Mouse (Mus musculus) left cerebral cortex, postnatal 25 days (tissue): ENCODE data around the gene Capn1. TPM values are rescaled to one million over a fixed set of nuclear protein-coding genes. Genes with fewer than 3 reads are reported as not detected.
A peak's percentile ranks its signal among the peaks of the same experiment; 100 is the strongest.
"Not testable (repeated sequence)": the region's sequence is repeated elsewhere in the genome, so short reads cannot be mapped to it uniquely, and the experiment has no call there.

Experiments
- DNase-seq, 2 experiments: peaks; one replicate each; pipeline ENCODE4 v3.0.0; 2022; ENCODE audit warnings: low spot score in 2 of 2, mixed read lengths in 1 of 2
- intact Hi-C: fragments of 180-260 bp; cut with DNase I; formaldehyde crosslinking; loops from one replicate; pipeline ENCODE4 v1.15.1; 2025
- total RNA-seq, 2 experiments: library from RNA; stranded (reverse); gene quantifications; 2 replicates each; pipeline ENCODE4 v1.2.3; 2021

Capn1 gene
- total RNA-seq, 2 experiments from 2014 or later = 17.5 to 18.5 TPM

DNA sequence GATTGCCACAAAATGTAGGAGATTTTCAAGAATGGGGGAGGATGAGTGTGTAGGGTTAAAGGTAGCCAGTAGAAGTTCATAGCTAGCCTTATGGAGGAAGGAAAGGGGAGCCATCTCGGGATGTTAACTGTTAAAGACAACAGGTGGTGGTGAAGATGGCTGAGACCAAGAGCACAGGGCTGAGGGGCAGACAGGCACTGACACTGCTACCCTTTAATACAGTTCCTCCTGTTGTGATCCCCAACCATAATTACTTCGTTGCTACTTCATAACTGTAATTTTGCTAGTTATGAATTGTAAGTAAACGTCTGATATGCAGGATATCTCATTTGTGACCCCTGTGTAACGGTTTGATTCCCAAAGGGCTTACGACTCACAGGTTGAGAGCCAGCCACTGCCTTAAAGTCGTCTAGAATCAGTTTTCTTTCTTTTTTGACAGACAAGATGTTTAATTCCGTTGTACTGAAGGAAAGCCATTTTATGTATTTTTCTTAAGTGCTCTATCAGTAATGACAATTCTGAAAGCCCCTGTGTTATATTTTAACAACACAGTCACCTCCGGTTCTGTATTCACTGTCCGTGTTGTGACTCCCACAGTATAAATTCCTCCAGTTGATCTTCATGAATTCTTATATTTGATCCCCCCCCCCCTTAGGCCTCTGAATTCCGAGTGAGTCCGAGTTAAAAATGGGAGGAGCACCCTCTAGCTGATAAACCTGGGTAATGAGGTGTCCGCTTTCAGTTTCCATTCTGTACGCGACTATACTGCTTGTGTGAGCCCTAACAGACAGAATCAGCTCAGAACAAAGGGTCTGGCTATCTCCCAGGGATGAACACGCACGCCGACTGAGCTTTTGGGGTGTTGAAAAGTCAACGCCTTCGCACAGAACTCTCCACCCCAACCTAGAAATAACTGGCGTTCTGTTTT, 29.9 kb upstream of the Capn1 start:
- intact Hi-C loops = loop anchor here (2.0 kb wide), 1 partner anchor 81 kb away; the partner anchor contains the start of gene Pola2
- DNase-seq = no peak

DNA sequence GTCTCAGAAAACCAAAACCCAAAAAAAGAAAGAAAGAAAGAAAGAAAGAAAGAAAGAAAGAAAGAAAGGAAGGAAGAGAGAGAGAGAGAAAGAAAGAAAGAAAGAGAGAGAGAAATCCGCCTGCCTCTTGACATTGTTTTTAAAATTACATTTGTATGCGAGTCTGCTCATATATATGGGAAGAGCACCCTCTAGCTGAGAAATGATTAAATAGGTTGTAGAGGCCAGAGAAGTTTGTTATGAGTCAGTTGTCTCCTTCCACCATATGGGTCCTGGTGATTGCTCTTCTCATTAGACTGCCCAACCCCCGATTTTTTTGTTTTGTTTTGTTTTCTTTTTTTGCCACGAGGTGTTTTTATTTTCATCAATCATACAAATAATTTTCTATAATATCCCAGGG, 28.4 kb upstream of the Capn1 start:
- intact Hi-C loops = loop anchor here (5.0 kb wide), 1 partner anchor 122 kb away; the partner anchor contains the start of gene Cdc42ep2
- DNase-seq = not testable (repeated sequence)

DNA sequence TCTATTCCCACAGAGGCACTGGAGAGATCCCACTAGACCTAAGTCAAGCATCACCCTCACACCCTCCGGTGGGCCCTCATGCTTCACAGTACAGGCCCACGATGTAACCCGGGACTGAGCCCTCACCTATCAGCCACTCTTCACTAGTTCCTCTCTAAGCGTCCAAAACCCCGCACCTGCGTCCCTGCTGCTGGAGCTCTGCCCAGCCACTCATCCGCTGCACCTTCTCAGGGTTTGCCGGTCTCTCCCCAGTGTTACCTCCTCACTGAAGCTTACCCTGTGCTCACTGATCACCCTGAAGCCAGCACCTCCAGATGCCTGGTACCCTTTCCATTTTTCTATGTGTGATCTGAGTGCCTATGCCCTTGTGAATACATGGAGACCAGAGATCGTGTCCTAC, 26.6 kb upstream of the Capn1 start:
- no peak for DNase-seq
- intact Hi-C loops = loop anchor here (5.0 kb wide), 1 partner anchor 120 kb away; the partner anchor contains the start of gene Cdc42ep2

DNA sequence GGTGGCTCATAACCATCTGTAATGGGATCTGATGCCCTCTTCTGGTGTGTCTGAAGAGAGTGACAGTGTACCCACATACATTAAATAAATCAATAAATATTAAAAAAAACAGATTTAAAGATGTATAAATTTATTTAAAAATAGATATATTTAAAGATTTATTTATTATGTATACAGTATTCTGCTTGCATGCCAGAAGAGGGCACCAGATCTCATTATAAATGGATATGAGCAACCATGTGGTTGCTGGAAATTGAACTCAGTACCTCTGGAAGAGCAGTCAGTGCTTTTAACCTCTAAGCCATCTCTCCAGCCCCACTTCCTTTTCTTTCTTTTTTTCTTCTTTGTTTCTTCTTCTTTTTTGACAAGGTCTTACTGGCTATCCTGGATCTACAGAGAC, 24.3 kb upstream of the Capn1 start:
- no peak for DNase-seq
- intact Hi-C loops = loop anchor here (5.0 kb wide), 1 partner anchor 118 kb away; the partner anchor contains the start of gene Cdc42ep2

DNA sequence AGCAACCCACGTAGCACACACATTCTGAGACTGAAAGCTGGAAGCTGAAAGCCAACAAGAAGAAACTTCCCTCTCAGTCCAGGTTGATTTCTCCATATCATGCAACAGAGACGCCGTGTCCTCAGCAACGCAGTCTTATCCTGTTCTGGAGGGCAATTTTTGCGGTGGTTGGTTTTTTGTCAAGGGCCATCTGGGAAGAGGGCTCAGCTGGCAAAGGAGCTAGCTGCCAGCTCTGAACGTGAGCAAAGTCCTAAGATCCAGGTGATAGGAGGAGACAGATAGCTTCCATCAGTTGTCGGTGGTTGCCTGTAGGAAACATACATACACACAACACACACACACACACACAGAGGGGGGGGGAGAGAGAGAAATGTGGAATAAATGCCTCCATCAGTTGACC, 22.6 kb upstream of the Capn1 start:
- intact Hi-C loops = no loop called here
- DNase-seq = no peak

DNA sequence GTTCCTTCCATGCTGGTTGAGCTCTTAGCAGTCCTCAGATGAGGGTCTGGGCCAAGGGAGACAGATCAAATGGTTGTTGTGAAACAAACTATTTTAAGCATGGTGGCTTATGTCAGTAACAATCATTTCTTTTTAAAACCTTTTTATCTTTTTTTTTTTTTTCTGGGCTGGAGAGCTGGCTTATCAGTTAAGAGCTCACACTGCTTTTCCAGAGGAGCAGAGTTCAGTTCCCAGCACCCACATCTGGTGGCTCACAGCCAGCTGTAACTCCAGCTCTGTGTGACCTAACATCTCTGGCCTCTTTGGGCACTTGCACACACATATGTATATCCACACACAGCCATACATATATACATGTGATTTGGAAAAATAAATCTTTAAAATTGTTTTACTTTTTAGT, 22.0 kb upstream of the Capn1 start:
- intact Hi-C loops = no loop called here
- no peak for DNase-seq

DNA sequence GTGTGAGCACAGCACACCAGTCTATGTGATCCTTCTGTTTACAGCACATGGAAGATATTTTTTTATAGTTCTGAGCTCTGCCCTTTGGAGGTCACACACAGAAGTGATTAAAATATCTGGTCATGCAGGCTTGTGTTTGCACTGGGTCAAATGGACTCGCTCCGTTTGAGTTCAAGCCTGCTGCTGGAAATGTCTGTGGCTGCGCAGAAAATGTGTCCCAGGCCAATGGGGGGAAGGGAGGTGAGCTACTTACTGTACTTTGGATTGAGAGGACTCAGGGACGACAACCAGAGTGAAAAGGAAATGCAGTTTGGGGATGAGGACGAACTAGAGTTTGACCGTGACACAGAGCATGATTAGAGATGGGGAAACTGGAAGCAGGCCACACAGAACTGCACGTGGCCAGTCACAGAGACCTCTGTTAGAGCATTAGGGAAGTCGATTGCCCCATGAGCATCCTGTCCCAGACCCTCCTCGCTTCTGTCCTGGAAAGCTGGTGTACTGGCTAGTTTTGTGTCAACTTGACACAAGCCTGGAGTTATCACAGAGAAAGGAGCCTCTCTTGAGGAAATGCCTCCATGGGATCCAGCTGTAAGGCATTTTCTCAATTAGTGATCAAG, 20.4 kb upstream of the Capn1 start:
- intact Hi-C loops = no loop called here

DNA sequence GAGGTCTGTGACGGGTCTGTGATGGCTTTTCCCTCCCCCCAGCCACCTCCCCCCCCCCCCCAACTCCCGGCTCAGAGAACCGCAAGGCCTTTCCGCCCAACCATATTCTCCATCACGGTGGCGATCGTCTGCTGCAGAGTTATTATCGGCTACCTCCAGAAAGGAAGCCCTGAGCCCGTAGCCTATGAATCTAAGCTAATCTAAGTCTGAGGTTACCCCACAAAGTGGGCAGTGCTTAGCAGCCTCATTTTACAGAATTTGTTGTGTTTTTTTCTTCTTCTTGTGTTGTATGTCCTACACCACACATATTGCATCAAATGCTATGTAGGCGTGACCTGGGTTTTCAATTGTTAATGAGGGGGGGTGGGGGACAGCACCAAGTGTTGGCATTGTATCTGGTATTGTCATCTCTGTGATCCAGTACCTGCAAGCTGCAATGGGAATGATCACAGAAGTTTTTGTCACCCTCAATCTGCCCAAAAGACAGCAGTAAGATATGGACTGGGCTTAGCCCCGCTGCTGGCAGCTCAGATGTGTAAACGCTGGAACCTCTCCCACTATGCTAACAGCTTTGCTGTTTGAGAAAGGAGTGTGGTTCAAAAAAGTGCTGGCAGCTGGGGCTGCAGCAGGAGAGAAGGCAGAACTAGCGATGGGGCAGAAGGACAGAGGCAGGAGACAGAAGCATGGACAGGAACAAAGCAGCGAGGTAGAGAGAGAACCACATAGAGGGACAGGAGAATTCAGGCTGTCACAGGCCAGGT, 15.0 kb upstream of the Capn1 start:
- DNase-seq = no peak
- intact Hi-C loops = no loop called here

More for the DNA sequence above, 20.4 kb upstream of the Capn1 start:
- no peak for DNase-seq

DNA sequence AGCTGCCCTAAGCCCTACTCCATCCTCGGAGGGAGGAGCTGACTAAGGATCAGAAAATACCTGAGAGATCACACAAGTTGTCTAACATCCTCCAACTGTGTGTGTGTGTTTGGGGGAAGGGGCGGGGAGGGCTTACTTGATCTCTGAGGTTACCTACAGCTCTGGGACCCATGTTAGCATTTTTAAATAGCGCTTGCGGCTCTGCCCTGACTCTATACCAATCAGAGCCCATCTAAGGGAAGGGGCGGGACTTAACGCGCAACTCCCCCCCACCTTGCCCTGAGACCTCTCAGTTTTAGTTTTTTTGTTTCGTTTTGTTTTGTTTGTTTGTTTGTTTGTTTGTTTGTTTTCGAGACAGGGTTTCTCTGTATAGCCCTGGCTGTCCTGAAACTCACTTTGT, 13.7 kb upstream of the Capn1 start:
- DNase-seq = no peak

DNA sequence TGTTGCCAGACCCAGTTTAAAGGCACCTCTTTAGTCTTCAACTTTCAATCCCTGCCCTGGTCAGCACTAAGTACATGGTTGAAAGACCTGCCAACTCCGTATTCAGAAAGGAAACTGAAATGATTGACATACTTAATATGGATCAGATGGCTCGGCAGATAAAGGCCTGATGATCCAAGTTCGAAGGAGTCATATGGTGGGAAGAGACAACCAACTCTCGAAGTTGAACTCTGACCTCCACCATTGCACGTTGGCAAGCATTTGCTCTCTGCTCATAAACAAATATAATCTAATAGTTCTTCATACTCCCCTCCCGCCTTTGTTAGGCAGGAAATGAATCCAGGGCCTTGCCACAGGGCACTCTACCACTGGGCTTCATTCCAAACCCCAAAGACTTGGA, 13.3 kb upstream of the Capn1 start:
- intact Hi-C loops = loop anchor here (10.0 kb wide), 1 partner anchor 244 kb away; no protein-coding TSS in a partner anchor
- DNase-seq = no peak

More for the DNA sequence above, 13.7 kb upstream of the Capn1 start:
- intact Hi-C loops = loop anchor here (10.0 kb wide), 1 partner anchor 245 kb away; no protein-coding TSS in a partner anchor

DNA sequence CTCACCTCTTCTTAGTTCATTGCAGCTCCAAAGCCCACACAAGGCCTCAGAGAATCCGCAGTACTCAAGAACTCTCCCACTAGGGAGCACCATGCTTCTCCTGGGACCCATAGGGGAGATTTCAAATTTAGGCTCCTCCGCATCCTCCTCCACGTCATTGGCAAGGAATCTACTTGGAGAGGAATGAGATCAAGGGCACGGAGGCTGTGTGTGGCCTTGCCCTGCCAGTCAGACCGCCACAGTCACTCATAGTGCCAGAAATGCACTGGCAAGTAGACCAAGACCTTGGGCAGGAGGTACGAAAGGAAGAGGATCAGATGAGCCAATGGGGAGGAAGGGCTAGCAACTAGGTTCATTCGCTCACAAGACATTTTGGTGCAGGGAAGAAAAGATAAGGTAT, 8.2 kb upstream of the Capn1 start:
- intact Hi-C loops = loop anchor here (10.0 kb wide), 1 partner anchor 239 kb away; no protein-coding TSS in a partner anchor
- no peak for DNase-seq

DNA sequence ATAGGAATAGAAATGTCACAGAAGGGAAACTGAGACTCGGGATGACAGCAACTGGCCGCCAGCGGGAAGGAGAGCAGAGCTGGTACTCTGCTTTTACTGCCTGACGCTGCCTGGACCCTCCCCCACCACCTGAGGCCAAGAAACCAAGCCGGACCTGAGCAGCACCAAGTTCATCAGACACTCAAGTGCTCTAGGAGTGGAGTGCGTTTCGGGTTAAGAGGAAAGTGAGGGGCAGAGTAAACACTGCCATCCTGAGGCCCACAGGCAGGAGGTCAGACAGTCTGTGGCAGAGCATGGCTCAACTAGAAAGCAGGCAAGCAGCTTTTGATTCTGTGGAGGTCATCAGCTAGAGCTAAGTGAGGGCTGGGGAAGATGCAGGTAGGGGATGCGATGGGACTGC, 7.4 kb upstream of the Capn1 start:
- DNase-seq = no peak
- intact Hi-C loops = loop anchor here (10.0 kb wide), 1 partner anchor 238 kb away; no protein-coding TSS in a partner anchor

DNA sequence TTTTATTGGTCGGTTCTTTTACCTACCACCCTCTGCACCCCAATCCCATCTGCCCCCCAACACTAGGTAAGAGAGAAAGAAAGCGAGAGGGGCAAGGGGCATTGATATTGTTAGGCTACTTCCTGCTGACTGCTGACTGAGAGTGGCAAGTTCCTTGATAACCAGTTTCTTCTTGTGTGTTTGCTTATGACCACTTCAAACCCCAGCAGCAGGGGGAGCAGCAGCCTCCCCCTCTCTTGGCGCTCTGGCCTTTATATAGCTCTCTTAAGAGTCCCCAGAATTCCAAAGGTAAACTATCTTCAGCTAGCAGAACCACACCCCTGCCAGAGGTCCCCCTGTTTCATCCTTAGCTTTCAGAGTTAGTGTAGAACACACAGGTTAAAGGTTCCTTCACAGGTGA, 4.6 kb upstream of the Capn1 start:
- DNase-seq = no peak
- intact Hi-C loops = loop anchor here (10.0 kb wide), 1 partner anchor 235 kb away; no protein-coding TSS in a partner anchor

DNA sequence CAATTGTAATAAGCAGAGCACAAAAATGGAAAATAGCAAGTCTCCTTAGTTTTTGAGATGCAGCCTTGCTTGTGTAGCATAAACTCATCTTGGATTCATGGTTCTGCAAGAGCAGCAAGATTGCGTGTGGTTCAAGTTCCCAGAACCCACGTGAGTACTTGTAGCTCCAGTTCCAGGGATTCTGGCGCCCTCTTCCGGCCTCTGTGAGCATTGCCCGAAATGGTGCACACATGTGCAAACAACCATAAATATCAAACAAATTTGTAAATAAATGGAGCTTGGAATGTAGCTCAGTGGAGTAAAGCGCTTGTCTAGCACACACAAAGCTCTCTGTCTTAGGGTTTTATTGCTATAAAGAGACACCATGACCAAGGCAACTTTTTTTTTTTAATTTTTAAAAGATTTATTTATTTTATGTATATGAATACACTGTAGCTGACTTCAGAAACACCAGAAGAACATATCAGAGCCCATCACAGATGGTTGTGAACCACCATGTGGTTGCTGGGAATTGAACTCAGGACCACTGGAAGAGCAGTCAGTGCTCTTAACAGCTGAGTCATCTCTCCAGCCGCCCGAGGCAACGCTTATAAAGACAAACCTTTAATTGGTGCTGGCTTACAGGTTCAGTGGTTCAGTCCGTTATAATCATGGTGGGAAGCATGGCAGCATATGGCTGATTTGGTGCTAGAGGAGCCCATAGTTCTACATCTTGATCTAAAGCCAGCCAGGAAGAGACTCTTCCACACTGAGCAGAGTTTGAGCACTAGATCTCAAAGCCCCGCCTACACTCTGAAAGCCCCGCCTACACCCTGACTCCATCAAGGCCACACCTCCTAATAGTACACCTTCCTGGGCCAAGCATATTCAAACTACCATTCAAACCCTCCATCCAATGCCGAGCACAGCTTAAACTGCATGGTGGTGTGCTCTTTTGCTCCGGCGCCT, 2.7 kb upstream of the Capn1 start:
- intact Hi-C loops = loop anchor here (1.0 kb wide), 1 partner anchor 54 kb away; the partner anchor contains the start of gene Pola2
- peak; percentile 81 to 90 for DNase-seq

DNA sequence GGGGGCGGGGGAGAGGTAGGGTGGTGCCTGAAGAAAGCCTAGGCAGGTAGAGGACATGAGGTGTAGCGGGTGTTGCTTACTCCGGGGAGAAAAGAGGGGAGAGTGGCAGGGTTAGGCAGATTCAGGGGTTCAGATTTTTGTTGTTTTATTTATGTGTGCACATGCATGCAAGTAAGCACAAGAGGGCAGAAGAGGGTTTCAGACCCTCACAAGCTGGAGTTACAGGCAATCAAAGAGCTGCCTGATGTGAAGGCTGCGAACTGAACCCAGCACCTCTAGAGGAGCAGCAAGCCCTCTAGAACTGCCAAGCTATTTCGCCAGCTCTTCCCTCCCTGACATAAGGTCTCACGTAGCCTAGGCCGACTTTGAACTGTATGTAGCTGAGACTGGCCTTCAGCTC, 835 bp upstream of the Capn1 start:
- intact Hi-C loops = no loop called here
- DNase-seq = no peak

DNA sequence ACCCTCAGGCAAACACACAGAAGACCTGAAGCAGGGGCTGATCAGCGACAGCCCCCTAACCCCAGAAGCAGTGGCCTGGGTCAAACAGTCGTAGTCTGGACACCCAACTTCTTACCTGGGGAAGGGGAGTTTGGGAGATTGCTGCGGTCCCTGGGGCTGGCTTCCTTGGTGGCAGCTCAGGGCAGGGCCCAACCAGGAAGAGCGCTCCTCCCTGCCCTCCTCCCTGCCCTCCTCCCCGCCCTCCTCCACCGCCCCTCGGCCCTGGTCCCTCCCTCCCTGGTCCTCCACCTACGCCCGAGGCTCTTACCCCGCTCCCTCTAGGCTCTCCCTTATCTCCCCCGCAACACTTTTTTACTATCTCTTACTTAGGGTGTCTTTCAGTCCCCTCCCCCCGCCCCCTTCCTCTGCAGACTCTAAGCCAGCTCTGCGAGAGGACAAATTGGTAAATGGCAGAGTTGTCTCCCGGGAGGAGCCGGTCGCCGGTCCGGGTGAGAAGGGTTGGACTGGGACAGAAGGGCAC, 646 bp downstream of the Capn1 start:
- intact Hi-C loops = loop anchor here (2.0 kb wide), 1 partner anchor 90 kb away; the partner anchor contains the start of gene Cdc42ep2
- no peak for DNase-seq

DNA sequence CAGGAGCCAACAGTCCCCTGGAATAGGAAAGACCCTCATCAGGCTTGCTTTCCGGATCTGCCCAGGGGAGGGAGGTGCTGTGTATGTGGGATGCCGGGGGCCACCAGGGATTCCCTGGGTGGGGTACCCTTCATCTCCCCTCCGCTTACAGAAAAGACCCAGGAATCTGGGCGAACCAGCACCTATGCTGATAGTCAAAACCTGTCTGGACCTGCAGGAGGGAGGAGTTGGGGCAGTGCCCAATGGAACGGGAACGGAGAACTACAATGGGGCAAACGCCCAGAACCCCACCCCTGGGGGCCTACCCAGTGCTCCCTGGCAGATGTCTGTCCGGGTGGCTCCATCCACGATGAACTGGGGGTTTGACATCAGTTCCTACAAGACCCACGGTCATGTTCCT, 2.0 kb downstream of the Capn1 start:
- intact Hi-C loops = loop anchor here (2.0 kb wide), 1 partner anchor 89 kb away; the partner anchor contains the start of gene Cdc42ep2

DNA sequence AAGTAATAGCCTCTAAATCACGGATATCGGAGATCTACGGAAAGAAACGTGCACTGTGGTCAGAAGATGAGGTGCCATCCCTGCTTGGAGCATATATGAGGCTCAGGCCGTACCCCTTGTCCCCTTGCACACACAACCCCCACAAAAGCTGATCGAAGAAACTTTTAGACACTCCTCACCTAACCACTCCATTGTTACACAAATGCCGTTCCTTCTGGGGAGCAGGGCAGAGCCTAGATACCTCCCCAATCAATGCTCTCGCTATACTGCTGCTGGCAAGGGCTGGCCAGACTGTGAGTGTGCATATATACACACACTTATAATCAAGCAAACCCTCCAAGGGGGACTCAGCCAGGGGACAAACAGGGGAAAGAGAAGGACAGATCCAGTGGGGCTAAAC, 6.6 kb downstream of the Capn1 start:
- intact Hi-C loops = no loop called here
- no peak for DNase-seq

More for the DNA sequence above, 2.0 kb downstream of the Capn1 start:
- no peak for DNase-seq
